Mouse (Mus musculus) hindbrain, embryonic 12.5 days (tissue): ENCODE results near the gene Rsf1. TPM values are rescaled to one million over a fixed set of nuclear protein-coding genes. Genes with fewer than 3 reads are reported as not detected.

ENCODE experiments used
- ATAC-seq: fragments of 200-750 bp; cut with Nextera tagmentation; 2 replicates; pipeline ENCODE4 v1.8.0; 2017; ENCODE audit warnings: moderate TSS enrichment; ENCODE audit not compliant: low FRiP score
- H3K27ac ChIP-seq: fragments of 300-500 bp; sonication (generic); 2 replicates; pipeline ENCODE4 v1.5.1; 2016; ENCODE audit warnings: mild to moderate bottlenecking
- H3K27me3 ChIP-seq: fragments of 300-500 bp; sonication (generic); 2 replicates; pipeline ENCODE4 v1.6.1; 2016; ENCODE audit warnings: mild to moderate bottlenecking
- H3K36me3 ChIP-seq: fragments of 300-500 bp; sonication (generic); 2 replicates; pipeline ENCODE4 v1.6.1; 2016; ENCODE audit warnings: mild to moderate bottlenecking
- H3K4me1 ChIP-seq: fragments of 300-500 bp; sonication (generic); 2 replicates; pipeline ENCODE4 v1.6.1; 2016
- H3K4me2 ChIP-seq: fragments of 300-500 bp; sonication (generic); replicated peaks from 2 replicates; pipeline ENCODE4 v1.6.1; 2016; ENCODE audit warnings: mild to moderate bottlenecking
- H3K4me3 ChIP-seq: fragments of 300-500 bp; sonication (generic); 2 replicates; pipeline ENCODE4 v1.5.1; 2016; ENCODE audit warnings: mild to moderate bottlenecking
- H3K9ac ChIP-seq: fragments of 300-500 bp; sonication (generic); 2 replicates; pipeline ENCODE4 v1.6.1; 2016; ENCODE audit warnings: mild to moderate bottlenecking, moderate library complexity
- H3K9me3 ChIP-seq: fragments of 300-500 bp; sonication (generic); replicated peaks from 2 replicates; pipeline ENCODE4 v1.6.1; 2016; ENCODE audit warnings: mild to moderate bottlenecking
- WGBS: fragments of 180-500 bp; shearing (Covaris S2); methylation state at CpG from one replicate; pipeline ENCODE4 v1.1.7; 2016; 5-methylcytosine and 5-hydroxymethylcytosine counted together
- polyA plus RNA-seq: library from polyadenylated mRNA; unstranded; fragments of >200 nt; fragmentation: Nextera tagmentation; extraction: Ambion mirVana; gene quantifications from 2 replicates; pipeline ENCODE4 v1.2.1, GENCODE M21; 2016

Rsf1 gene
- polyA plus RNA-seq, 1 experiment from 2014 or later: 33.2 TPM

DNA sequence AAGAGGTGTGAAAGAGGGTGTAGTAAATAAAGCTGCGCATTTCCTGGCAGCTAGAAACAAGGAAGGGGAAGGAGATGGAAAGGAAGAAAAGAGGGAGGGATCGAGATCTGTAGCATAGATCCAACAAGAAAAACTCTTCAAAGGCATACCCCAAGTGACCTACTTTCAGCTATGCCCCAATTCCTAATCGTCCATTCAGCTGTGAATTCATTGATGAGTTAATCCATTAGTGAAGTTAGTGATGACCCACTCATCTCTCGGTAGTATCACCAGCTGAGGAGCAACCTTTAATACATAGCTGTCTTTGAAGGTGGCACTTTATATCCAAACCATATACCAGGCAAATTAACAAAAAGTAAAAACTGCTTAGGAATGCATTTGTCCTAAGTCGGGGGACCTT lies 8.8 kb downstream of the Rsf1 start:
- Histone ChIP-seq H3K9me3 (no peaks in the 10 kb centered on the region), H3K4me3 (no peak overlapping the region), H3K36me3 (0 out of 2 replicates have a peak, but pooled peaks cover 3% of the 10 kb centered on the region), H3K27me3 (no peaks in the 10 kb centered on the region), H3K4me1 (peaks cover 10% of the 10 kb centered on the region), H3K27ac (no peak overlapping the region), H3K4me2 (no peak overlapping the region), H3K9ac (no peak overlapping the region)
- ATAC-seq: no peak
- 79% methylated on average over 5 of the region's 5 CpGs for WGBS

DNA sequence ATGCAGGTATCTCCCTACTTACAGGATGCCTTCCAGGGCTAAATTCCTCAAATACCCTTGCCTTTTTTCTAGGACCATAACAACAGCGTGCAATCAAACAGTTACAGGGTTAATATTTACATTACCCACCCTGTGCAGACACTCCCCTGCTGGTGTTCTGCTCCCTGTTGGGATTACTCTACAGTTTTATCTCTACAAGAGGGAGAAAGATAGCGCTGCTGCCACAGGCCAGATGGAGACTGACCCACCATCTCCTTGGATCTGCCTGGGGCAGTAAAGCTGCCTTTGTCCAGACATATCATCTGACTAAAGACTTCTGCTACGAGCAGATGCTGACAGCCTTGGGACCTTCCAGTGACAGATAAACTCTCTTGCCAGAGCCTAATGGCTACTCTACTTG lies 10.8 kb downstream of the Rsf1 start:
- 36% methylated on average over 3 of the region's 3 CpGs for WGBS
- ATAC-seq: no peak
- Histone ChIP-seq H3K9me3 (no peaks in the 10 kb centered on the region), H3K36me3 (0 out of 2 replicates have a peak, but pooled peaks cover 3% of the 10 kb centered on the region), H3K4me2 (no peak overlapping the region), H3K27ac (no peak overlapping the region), H3K27me3 (no peaks in the 10 kb centered on the region), H3K4me3 (no peak overlapping the region), H3K4me1 (peaks cover 10% of the 10 kb centered on the region), H3K9ac (no peak overlapping the region)

DNA sequence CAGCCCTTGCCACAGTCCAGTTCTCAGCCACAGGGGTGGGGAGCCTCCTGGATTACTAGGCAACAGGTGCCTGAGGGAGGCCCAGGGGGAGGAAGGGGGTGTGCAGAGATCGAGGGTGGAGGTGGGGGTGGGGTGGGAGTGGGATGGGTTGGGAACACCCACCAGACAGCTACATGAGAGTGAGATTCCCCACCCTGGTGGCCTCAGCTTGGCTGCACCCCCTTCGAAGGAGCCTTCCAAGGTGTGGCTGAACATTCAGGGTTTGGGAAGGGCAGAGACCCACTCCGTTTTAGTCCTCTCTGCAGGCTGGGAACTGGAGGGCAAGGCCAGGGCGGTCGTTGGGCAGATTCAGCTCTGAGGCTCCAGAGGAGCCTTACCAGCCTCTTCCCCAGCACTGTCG lies 11.6 kb downstream of the Rsf1 start:
- ATAC-seq: peak; percentile 19; the same call in 1 of the 2 replicates
- Histone ChIP-seq H3K9ac (no peak overlapping the region), H3K36me3 (0 out of 2 replicates have a peak, but pooled peaks cover 3% of the 10 kb centered on the region), H3K27ac (no peak overlapping the region), H3K4me1 (peaks cover 10% of the 10 kb centered on the region), H3K4me3 (no peak overlapping the region), H3K9me3 (no peaks in the 10 kb centered on the region), H3K4me2 (no peak overlapping the region), H3K27me3 (no peaks in the 10 kb centered on the region)
- 85% methylated on average over 6 of the region's 6 CpGs for WGBS

DNA sequence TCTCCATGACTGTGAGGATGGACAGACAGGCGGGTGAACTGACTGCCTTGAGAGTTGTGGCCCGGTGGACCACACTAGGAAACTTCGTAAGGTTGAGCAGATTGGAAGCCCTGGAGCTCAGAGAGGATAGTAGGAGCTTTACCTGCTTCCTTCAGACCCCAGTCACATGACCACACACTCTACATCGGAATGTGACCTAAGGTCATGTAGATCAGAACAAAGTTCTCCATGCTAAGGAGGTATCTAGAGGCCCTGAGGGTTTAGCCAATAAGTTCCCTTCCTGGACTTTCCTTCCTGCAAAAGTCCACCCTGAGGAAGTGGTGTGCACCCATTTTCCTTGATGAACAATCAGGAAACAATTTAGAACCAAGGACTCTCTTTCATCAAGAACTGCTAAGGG lies 12.7 kb downstream of the Rsf1 start:
- no peak overlapping the region for H3K4me3 ChIP-seq
- 0 out of 2 replicates have a peak, but pooled peaks cover 3% of the 10 kb centered on the region for H3K36me3 ChIP-seq
- no peaks in the 10 kb centered on the region for H3K27me3 ChIP-seq
- ATAC-seq: no peak
- WGBS: 96% methylated on average over 4 of the region's 4 CpGs
- H3K9me3 ChIP-seq: no peaks in the 10 kb centered on the region
- H3K27ac ChIP-seq: no peak overlapping the region
- H3K4me1 ChIP-seq: peaks cover 10% of the 10 kb centered on the region
- H3K4me2 ChIP-seq: no peak overlapping the region
- no peak overlapping the region for H3K9ac ChIP-seq

DNA sequence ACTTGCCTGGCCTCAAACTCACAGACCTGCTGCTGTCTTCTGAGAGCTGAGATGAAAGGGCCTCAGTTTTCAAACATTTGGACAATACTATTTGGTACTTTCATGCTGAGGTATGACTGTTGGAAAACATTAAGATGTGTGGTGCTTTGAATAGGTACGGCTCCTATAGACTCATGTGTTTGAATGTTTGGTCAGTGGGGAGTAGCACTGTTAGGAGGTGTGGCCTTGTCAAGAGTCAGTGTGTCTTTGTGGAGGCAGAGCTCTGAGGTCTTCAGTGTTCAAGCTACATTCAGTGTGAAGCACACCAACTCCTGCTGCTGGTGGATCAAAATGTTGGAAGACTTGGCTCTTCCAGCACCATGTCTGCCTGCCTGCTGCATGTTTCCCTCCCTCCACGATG lies 13.8 kb downstream of the Rsf1 start:
- WGBS: 90% methylated on average over 2 of the region's 2 CpGs
- no peak for ATAC-seq

DNA sequence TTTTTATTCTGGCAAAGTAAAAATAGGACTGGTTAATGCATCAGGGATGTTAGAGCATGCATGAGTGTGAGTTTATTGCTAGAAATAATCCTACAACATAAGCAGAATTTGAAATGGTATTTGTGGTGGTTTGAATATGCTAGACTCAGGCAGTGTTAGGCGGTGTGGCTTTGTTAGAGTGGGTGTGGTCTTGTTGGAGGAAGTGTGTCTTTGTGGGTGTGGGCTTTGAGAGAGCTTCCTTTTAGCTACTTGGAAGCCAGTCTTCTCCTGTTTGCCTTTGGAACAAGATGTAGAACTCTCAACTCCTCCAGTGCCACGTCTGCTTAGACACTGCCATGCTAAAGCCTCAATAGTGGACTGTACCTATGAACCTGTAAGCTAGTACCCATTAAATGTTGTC lies 18.9 kb downstream of the Rsf1 start:
- Histone ChIP-seq H3K4me3 (no peak overlapping the region), H3K4me2 (no peak overlapping the region), H3K9me3 (no peaks in the 10 kb centered on the region), H3K9ac (no peak overlapping the region), H3K27me3 (no peaks in the 10 kb centered on the region), H3K4me1 (no peaks in the 10 kb centered on the region), H3K27ac (no peak overlapping the region), H3K36me3 (no peaks in the 10 kb centered on the region)
- 98% methylated on average over 2 of the region's 2 CpGs for WGBS
- no peak for ATAC-seq

More for the DNA sequence above, 13.8 kb downstream of the Rsf1 start:
- Histone ChIP-seq H3K4me3 (no peak overlapping the region), H3K4me1 (peaks cover 10% of the 10 kb centered on the region), H3K9ac (no peak overlapping the region), H3K27ac (no peak overlapping the region), H3K9me3 (no peaks in the 10 kb centered on the region), H3K4me2 (no peak overlapping the region), H3K27me3 (no peaks in the 10 kb centered on the region), H3K36me3 (0 out of 2 replicates have a peak, but pooled peaks cover 3% of the 10 kb centered on the region)

DNA sequence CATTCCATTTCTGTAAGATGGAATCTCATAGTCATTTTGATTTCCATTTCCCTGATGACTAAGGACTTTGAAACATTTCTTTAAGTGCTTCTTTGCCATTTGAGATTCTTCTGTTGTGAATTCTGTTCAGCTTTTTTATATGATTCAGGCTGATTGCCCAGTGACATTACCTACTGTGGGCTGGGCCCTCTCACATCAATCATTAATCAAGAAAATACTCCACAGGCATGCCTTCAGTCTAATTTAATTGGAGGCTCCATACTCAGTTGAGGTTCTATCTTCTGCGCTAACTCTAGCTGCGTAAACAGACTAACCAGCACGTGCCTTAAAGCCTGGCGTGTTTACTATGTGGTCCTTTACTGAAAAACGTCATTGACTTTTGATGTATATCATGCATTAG lies 41.7 kb downstream of the Rsf1 start:
- WGBS: 97% methylated on average over 5 of the region's 5 CpGs
- no peaks in the 10 kb centered on the region for H3K4me1 ChIP-seq
- no peak for ATAC-seq

DNA sequence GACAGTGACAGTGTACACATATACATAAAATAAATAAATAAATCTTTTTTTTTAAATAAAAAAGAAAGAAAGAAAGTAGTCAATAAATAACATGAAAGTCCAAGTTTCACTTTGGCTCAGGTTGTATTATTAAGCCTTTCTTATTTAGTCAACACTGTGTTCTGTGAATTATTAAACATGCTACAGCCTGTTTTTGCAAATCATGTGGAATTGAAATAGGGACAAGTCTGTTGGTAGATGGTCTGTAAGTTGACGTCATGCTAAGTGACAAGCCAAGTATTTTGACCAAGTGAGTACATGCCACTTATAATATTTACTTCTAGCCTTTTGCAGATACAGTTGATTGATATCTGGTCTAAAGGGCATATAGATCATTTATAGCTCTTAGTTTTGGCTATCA lies 43.0 kb downstream of the Rsf1 start:
- 88% methylated on average over 1 of the region's 1 CpGs for WGBS
- Histone ChIP-seq H3K9me3 (no peaks in the 10 kb centered on the region), H3K9ac (no peak overlapping the region), H3K4me1 (no peaks in the 10 kb centered on the region), H3K4me2 (no peak overlapping the region), H3K27me3 (no peaks in the 10 kb centered on the region), H3K4me3 (no peak overlapping the region), H3K27ac (no peak overlapping the region), H3K36me3 (peaks cover 7% of the 10 kb centered on the region)
- no peak for ATAC-seq

More for the DNA sequence above, 41.7 kb downstream of the Rsf1 start:
- H3K27me3 ChIP-seq: no peaks in the 10 kb centered on the region
- H3K9me3 ChIP-seq: no peaks in the 10 kb centered on the region
- H3K27ac ChIP-seq: no peak overlapping the region
- H3K4me2 ChIP-seq: no peak overlapping the region
- H3K4me3 ChIP-seq: no peak overlapping the region
- H3K9ac ChIP-seq: no peak overlapping the region
- peaks cover 10% of the 10 kb centered on the region for H3K36me3 ChIP-seq

DNA sequence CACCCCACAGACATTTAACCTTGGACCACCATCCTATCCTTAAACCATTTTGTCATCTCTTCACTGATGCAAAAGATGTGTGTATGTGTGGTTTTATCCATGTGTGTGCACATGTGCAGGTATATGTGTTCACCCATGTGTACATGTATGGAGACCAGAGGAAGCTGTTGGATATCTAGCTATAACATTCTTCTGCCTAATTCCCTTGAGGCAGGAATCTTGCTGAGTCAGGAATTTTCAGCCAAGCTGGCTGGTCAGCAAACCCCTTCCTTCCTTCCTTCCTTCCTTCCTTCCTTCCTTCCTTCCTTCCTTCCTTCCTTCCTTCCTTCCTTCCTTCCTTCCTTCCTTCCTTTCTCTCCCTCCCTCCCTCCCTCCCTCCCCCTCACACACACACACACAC lies 43.7 kb downstream of the Rsf1 start:
- Histone ChIP-seq H3K9ac (no peak overlapping the region), H3K36me3 (peaks cover 2% of the 10 kb centered on the region; the same call in 1 of the 2 replicates), H3K4me1 (no peaks in the 10 kb centered on the region), H3K4me2 (no peak overlapping the region), H3K27me3 (no peaks in the 10 kb centered on the region), H3K4me3 (no peak overlapping the region), H3K27ac (no peak overlapping the region), H3K9me3 (no peaks in the 10 kb centered on the region)
- ATAC-seq: no peak

DNA sequence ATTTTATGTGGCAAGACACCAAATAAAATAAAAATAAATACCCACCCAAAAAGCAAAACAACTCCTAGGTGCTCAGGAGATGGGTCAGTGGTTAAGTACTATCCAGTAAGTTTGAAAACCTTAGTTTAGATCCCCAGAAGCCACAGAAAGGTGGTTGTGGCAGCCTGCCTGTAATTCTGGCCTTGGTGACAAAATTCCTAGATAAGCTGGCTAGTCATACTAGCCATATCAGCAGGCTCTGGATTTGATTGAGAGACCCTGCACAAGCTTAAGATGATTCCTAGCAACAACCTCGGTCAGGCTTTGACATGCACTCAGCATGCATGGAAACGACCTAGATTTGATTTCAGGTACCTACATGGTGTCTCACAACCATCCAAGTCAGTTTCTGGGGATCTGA lies 49.7 kb downstream of the Rsf1 start:
- H3K27me3 ChIP-seq: no peaks in the 10 kb centered on the region
- no peak overlapping the region for H3K9ac ChIP-seq
- no peaks in the 10 kb centered on the region for H3K9me3 ChIP-seq
- H3K4me2 ChIP-seq: no peak overlapping the region
- 81% methylated on average over 2 of the region's 2 CpGs for WGBS
- H3K4me3 ChIP-seq: no peak overlapping the region
- no peak overlapping the region for H3K27ac ChIP-seq
- no peaks in the 10 kb centered on the region for H3K36me3 ChIP-seq
- H3K4me1 ChIP-seq: no peaks in the 10 kb centered on the region
- ATAC-seq: no peak

DNA sequence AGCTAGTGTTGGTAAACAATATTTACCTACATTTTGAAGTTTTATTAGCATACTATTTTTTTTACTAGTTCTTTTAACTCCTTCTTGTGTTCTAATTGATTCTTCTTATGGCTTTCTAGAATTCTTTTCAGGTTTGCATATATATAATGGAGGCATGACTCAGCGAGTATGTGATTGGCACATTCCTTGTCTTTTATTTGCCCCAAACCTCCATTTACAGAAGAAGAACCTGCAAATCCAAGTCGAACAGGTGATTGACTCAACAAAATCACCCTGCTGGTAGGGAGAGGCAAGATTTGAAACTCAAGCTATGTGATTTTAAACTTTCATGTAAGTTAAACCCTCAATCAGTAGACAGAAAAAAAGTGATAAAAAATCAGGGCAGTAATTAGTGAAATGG lies 51.6 kb downstream of the Rsf1 start:
- Histone ChIP-seq H3K9ac (no peak overlapping the region), H3K4me3 (no peak overlapping the region), H3K27ac (no peak overlapping the region), H3K9me3 (no peaks in the 10 kb centered on the region), H3K27me3 (no peaks in the 10 kb centered on the region), H3K36me3 (no peaks in the 10 kb centered on the region), H3K4me2 (no peak overlapping the region), H3K4me1 (no peaks in the 10 kb centered on the region)
- 83% methylated on average over 2 of the region's 2 CpGs for WGBS
- ATAC-seq: no peak

DNA sequence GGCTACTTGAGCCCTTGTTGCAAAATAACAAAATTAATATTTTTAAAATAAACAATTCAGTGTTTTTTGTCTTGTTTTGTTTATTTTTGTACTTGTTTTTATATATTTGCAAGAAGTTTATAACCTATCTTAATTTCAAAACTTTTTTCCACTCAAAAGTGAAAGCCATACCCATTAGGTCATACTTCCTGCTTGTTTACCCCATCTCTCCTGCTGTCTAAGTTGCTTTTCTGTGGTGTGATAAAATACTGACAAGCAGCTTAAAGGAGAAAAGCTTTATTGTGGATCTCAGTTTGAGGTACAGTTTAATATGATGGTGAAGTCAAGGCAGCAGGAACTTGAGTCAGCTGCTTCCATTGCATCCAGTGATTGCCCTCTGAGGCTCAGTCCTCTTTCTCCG lies 53.2 kb downstream of the Rsf1 start:
- Histone ChIP-seq H3K4me2 (no peak overlapping the region), H3K27ac (no peak overlapping the region), H3K4me1 (no peaks in the 10 kb centered on the region), H3K4me3 (no peak overlapping the region), H3K9me3 (no peaks in the 10 kb centered on the region), H3K27me3 (no peaks in the 10 kb centered on the region), H3K9ac (no peak overlapping the region), H3K36me3 (no peaks in the 10 kb centered on the region)
- no peak for ATAC-seq
- 94% methylated on average over 1 of the region's 1 CpGs for WGBS

DNA sequence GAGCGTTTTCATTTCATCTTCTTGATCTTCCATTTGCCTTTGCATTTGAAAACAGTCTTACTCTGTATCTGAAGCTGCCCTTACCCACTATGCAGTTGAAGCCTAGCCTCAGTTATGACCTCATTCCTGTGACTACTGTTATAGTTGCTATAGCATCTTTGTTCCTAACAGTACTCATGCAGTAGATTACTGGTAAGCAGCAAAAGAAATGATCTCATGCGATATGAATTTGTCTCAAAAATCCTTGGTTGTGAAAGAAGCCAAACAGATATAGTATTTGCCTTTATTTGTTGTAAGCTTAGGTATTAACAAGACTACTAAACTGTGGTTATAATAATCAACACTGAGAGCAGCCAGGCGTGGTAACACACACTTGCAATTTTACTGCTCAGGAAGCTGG lies 65.4 kb downstream of the Rsf1 start:
- Histone ChIP-seq H3K4me1 (0 out of 2 replicates have a peak, but pooled peaks cover 3% of the 10 kb centered on the region), H3K9ac (no peak overlapping the region), H3K27me3 (no peaks in the 10 kb centered on the region), H3K4me3 (no peak overlapping the region), H3K9me3 (no peaks in the 10 kb centered on the region), H3K27ac (no peak overlapping the region), H3K36me3 (no peaks in the 10 kb centered on the region), H3K4me2 (no peak overlapping the region)
- 92% methylated on average over 3 of the region's 3 CpGs for WGBS
- ATAC-seq: no peak
